Mouse (Mus musculus): ENCODE measurements around the gene Tmeff2.
"Not testable (repeated sequence)": the region's sequence is repeated elsewhere in the genome, so short reads cannot be mapped to it uniquely, and the experiment has no call there.

The Tmeff2 gene

DNA sequence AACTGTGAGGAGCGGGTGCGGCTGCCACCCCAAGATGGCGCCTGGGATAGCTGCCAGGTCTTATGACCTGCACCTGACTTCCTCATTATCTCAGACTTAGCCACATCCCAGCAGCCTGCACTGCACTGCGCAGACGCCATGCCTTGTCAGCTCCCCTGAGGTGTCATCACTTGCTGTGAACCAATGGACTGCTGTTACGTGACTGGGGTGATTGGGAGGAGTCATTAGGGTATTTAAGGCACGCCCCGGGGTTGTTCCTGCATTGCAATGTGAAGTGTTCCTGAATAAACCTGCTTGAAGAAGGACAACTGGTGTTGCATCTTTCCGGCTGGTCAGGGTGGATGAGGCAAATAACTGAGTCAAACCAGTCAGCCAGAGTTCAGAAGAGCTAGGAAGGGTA is at the start of gene Tmeff2:
Gene Tmeff2 (plus strand): TSS at position 262 of the 400 bp plus-strand sequence.
- DNase-seq (ENCODE audit: low spot score), result not testable (repeated sequence)

DNA sequence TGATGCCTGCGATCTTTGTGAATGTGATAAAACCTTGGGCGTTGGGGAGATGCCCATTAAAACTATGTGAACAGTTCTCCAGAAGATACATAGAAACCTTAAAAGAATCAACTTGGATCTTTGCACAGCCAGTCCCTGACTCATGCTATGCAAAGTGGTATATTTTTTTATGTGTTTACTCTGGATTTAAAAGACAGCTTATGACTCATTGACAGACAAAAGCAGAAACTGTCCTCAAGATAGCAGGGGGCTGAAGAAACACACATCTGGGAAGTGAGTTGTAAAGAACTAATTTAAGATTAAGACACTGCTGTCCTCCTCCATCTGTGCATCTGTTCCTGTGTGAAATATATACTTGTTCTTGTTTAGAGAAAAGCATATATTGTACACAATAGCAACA is 38.9 kb upstream of the Tmeff2 start:
- DNase-seq (ENCODE audit: low spot score), result no peak

DNA sequence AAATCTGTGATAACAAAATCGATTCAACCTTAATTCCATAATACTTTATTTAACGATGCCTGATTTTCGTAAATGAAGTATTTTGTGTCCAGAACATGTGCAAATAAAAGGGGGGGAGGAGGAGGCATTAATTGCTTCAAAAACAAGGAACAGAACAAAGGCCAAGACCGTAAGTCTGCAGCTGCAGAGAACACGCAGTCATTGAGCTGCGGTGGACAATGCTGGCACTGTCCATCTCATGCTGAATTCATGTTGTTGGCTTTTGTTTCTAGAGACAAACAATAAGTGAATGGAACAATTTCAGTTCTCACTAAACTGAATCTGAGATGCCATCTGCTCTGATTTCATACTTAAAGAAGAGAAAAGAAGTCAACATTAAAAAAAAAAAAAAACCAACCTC is 2.8 kb upstream of the Tmeff2 start:
- no peak for DNase-seq (ENCODE audit: low spot score)

DNA sequence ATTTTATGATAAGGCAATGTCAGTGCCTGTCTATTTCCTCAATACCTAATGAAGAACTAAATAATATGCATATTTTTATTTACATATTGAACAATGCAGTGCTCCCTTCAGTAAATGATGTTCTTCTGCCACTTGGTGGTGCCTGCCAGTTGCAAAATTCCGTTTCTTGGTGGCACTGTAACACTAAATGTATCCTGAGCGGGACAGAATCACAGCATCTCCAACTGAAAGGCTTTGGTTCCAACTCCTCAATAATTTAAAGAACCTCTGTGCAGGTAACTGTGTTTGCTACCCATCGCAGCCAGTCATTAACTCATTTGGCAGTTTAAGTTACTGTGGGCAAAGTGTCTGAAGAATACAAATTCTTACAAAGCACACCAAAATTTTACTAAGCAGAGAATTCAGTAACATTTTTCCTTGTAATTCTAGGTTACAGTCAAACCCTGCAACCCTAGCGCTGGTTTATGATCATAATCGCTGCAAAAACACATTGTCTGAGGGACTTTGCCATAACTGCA is 24.4 kb downstream of the Tmeff2 start:
- no peak for DNase-seq (ENCODE audit: low spot score)

DNA sequence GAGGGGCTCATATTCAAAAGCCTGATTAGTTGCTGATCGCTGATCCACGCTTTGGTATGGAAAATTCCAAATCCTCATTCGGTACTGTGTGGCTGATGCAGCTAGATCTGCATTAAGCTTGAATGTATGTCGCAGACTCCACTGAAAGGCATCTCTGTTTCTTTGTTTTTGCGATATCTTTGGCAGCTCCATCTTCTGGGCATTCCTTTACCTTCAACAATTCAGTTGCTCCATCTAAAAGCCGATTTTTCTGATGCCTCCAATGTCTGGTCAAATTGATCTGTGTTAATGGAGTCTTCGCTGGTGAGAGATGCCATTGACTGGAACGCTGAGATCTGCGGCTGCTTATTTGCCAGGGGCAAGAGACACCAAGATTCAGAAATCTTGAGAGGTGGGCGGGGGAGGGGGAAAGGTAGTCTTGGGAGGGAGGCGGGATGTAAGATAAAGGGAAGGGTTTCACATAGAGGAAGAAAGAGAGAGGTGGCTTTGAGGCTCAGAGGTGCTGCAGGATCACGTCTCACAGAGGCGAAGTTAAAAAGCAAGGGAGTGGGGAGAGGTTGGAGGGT is 25.0 kb downstream of the Tmeff2 start:
- DNase-seq (ENCODE audit: low spot score), result no peak

DNA sequence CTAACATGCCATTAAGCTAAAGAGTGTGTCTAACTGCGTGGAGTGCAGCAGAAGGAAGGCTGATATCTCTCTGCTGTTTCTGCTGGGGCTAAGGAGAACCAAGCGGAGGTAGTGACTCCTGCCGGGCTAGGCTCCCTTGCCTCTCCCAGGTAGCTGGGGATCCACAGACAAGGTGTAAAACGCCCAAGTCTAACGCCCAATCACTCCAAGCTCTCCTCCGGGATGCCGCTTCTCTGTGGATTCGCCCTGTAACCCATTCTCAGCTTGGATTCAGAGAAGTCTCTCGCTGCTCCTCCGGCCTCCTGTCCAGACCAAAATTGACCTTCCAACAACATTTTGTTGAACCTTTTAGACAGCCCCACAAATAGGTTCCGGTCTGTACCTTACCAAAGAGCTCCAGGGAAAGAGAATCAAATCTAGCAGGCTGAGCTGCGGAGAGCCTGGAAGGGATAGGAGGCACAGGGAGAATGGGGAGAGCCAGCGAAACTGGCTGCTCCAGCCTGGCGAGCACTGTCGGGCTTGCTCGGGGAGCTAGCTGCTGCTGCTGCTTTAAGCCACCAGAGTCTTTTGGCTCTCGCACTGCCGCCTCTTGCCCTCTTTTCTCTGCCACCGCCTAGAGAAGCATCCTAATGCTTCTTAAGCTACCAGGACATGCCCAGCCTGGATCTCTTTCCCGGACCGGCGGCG is 26.1 kb downstream of the Tmeff2 start:
- peak; percentile 2 for DNase-seq (ENCODE audit: low spot score)

DNA sequence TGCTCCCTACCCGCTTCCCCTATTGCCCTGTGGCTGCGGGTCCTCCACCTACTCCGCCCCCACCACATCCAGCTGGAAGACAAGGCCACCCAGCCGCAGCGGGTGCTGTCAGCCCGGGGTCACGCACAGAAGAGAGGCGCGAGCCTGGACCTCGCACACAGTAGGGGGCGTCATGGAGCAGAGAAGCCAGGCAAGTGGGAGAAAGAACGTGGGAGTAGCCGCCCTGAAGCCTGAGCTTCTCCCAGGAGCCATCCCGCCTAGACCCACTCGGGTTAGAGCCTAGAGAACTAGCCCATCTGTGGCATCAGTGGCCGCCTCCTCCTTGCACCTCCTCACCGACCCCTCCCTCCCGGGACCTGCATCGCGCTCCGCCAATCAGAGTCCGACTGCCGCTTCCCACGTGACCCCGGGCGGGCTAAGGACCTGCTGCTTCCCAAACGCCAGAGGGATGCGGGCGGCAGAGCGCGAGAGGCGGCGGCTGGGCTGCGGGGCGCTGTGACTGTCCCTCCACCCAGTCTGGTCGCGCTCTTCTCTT is 26.7 kb downstream of the Tmeff2 start:
- DNase-seq (ENCODE audit: low spot score), result peak; percentile 51

DNA sequence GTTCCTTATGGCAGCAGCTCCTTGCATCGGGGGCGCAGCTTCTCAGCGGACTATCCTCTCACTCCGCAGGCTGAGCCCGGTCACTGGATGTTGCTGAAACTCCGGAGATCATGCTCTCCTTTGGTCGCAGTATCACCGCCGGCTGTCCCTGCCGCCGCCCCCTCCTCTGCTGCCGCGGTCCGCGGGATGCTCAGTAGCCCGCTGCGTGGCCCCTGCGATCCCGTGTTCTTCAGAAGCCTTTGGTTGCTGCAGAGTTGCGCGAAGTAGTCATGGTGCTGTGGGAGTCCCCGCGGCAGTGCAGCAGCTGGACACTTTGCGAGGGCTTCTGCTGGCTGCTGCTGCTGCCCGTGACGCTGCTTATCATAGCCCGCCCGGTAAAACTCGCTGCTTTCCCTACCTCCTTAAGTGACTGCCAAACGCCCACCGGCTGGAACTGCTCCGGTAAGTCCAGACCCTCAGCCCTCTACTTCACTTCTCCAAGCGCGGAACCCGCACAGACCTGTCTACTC is 27.3 kb downstream of the Tmeff2 start:
- peak; percentile 6 for DNase-seq (ENCODE audit: low spot score)

DNA sequence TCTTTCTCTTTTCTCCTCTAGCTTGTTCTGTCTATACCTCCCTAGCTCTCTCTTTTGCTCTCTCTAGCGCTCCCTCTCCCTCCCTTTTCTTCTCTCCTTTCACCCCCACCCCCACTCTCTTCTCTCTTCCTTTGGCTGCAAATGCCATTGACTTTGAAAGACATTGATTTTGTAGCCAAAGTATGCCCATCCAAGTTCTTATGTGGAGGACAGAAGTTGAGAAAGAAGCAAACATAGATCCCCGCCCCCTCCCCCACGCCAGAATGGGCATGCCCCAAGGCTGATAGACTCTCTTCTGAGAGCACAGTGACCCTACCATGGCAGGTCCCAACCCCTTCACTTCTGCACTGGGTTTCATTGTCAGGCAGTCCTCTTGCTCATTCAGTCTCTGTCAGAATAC is 28.3 kb downstream of the Tmeff2 start:
- DNase-seq (ENCODE audit: low spot score), result no peak

DNA sequence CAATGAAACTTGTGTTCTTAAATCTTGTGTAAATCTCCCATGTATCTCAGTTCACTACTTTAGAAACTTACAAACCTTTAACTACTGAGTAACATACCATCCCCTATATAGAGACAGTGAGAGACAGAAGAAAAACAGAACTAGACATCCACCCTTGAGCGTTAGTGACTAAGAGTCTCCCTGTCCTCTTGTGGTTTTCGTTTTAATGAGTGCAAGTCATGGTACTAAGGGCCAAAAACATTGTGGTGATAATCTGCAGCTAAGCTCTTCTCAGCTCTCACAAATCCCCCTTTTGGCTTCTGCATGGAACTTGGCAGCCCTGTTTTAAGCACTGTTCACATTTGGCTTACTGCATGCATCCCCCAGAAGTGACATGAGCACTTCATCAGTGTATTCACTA is 34.6 kb downstream of the Tmeff2 start:
- no peak for DNase-seq (ENCODE audit: low spot score)

DNA sequence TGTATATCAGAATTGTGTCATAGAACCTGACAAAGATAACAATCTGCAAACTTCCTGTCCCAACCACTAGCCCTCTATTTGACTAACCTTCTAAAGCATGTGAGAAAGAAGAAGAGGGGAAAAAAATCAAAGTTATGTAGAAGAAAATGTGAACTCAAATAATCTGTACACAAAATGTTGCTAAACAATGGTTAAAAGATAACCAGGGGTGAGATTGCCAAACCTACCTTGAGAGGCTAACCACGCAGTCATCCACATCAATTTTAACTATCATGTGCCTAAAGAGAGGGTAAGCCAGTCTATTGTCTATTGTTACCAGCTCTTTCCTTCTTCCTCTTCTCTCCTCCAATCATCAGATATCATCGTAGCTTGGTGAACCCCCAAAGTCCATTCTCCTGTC is 35.0 kb downstream of the Tmeff2 start:
- no peak for DNase-seq (ENCODE audit: low spot score)

DNA sequence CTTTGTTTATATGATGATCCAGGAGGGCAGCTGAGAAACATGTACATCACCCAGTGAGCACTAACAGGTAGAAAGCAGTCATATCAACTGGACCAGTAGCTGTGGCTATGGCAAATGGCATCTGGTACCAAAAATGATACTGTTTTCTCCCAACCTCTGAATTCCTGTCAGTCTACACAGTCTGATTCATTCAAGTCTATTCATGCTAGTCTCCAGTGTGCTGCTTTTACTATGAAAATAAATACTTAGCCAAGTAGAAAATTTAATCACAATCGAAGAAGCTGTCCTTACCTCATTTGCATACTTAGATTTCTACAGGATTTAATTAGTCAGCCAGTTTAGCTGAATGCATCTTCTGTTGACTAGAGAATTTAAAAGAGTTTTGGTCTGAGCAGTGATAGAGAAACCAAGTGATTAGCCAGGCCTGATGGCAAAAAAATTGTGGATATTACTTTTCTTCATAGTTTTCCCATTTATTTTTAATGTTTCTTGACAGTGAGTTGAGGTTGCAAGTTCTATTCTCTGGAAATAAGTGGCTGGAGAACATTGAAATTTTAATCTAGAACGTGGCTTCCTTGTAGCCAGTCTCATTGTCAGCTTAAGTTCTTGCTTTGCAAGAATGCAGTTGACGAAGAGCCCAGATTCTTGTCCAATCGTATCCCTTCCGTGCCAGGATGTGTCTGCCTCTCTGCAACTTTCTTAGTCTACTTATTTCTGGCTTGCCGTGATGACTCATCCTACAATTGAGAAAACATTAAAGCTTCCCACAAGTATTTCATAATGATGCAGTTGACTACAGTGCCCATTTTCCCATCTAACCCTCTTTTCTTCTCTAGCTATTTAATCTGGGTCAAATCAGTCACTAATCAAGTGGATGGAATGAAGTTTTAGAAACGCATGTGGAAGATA is 39.9 kb downstream of the Tmeff2 start:
- DNase-seq (ENCODE audit: low spot score), result no peak

DNA sequence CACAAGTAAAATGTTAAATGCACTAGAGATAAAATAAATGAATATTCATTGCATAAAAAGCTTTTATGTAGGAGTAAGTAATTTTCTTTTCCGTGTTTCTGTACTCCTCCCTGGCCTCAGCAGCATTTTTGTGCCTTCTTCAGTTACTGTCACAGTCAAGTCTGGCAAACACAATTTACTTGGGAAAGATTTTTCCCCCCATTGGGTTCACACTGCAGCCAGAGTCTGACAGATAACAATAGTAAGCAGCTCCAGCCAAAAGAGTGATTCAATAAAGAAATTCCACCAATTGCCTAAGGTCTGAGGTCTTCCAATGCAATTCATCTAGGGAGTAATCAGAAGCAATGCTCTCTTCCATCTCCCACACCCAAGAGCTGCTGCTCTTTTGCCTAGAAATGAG is 48.1 kb downstream of the Tmeff2 start:
- no peak for DNase-seq (ENCODE audit: low spot score)

DNA sequence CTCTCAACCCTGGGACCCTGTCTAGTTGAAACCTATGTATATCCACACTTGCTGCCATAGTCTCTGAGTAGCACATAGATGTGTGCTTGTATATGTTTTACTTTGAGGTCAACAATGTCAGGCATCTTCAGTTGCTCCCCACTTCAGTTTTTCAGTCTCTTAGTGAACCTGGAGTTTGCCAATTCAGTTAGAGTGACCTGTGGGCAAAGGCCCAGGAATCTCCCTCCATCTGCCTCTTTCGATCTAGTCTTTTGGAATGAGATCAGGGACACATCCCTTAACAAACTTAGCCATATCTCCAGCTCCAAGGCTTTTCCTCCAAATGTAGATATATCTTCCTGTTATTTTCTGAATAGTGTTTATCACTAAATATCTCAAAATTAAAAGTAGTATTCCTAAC is 58.4 kb downstream of the Tmeff2 start:
- no peak for DNase-seq (ENCODE audit: low spot score)

DNA sequence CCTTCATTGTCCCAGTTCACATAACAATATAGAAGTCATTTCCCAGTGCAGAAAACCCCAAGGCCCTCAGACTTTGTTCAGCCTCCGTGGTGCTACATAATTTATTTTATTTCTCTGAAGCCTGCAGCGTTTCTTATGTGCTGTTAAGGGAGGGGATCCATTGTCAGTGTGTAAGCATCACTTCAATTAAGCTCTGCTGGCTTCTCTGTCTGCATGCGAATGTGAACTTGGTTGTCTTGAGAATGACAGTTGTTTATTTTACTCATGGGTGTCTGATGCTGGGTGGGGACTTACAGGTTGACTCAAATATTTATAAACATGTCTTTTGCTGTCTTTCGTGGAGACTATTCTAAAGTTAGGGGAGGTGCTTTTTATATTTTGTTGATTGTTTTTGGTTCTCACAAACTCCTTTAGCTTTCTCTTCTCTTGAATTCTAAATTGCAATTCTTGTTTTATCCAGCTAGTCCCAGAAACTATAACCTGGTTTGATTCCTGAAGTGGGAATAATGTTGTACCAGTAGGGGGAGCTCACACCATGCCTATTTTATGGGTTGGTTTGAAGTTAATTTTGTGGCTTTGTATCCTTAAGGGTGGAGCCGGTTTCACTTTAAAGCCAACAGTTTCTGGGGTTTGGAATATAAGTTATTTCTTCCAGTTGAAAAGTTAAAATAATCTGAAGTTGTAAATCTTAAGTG is 61.7 kb downstream of the Tmeff2 start:
- peak; percentile 42 for DNase-seq (ENCODE audit: low spot score)

DNA sequence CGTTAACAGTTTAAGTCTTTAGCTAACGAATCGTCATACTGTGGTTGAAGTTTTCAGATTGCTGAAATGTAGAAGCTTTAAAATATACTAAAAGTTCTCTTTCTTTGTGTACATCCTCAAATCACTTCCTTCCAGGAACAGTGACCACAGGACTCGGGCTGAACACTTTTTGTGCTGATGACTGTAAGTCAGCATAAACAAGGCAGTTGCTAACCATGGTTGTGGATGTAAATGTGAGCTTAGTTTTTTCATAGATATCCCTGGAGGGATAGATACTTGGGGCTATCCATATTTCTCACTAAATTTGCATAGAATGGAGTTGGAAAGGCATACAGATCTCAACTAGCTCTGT is 62.2 kb downstream of the Tmeff2 start:
- DNase-seq (ENCODE audit: low spot score), result no peak

DNA sequence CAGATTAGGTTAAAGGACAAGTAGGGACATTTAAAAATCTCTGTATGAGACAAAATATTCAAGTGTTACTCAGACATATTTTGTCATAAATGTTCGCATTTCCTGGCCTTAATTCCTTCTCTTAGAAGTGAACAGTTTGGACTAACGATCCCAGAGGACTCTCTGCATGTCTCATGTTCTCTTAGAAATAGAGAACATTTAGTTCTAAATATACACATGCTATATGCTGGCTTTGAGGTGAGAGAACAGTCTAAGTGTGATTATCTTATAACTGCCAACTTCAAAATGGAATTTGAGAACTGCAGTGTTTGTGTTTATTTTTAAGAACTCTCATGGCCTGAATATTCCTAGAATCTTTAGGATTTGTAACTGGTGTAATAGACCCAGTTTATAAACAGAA is 69.2 kb downstream of the Tmeff2 start:
- DNase-seq (ENCODE audit: low spot score), result no peak

DNA sequence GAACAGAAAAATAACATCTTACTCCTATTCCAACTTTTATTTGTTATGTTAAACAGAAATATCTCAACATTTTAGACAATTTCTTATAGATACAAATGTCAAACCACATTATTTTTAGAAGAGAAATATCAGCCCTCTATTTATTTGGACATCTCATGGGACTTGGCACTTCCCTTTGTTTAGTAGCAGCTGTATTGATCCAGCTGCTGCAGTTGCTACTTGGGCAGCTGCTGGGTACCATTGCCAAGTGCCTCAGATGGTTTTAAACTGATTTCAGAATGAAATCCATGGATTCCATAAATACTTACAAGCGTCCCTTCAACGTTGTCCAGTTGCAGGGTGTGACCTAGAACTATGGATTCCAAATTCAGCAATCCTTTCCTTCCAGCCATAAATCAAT is 70.4 kb downstream of the Tmeff2 start:
- DNase-seq (ENCODE audit: low spot score), result no peak

DNA sequence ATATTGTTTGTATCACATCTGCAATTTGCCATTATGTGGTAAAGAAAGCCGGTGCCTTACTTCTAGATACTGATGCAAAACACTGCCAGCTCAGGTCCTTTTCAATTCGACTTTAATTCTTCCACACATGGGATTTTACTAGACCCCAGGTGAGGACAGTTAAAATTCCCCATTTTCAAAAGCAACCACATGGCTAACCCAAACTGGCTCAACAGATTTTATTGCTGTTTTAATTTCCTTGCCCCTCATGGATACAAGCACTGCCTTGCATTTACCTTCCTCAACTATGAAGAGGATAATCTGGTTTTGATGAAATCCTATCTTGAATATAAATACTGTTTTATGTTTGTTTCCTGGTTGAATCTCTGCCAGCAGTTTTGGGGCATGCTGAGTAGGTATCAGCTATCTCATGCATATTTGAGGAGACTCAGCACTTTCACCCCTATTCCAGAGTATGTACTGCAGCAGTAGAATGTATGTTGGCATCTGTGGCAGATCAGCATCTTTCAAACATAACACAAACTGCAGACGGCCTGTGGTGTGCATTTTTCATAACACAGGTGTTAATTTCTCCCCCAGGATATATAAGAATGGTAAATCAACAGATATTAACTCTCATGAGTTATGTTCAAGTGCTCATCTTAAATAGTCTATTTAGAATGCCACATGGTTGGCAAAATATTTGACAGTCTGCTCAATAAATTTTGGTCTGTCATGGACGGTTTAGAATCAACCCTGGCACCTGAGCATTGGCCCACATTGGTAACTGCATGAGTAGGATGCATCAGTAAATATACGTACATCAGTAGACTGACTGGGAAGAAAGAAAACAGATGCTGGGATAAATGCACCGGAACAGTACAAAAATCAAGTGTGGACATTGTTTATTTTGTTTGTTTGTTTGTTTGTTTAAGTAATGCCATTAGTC is 72.3 kb downstream of the Tmeff2 start:
- DNase-seq (ENCODE audit: low spot score), result no peak

DNA sequence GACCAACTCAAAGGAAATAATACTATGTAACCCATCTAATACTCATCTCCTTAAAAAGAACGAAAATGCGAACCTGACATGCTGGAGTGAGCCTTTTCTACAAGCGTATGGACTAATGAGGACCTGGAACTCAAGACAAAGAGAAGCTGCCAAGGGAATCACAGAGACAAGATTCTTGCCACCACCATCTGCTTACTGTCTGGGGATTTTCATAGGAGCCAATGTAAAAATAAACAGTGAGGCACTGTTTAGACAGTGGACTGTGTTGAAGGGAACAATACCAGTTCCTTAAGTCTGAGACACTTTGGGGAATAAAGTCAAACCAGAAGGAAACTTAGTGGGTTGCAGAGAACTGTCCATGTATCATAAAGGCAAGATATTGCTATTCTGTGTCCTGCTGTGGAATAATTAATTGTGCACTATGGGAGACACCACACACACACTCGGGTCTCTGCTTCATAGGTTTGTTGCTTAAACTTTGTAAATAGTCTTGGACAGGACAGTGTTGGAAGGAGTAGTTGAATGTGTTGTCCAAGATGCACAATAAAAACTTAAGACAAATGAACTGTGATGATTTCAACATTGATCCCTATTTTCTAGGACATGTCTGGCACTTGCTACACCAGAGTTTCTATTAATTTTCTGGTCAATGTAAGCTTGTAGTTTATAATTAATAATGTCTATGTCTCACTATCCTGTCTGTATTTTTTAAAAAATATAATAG is 79.1 kb downstream of the Tmeff2 start:
- DNase-seq (ENCODE audit: low spot score), result no peak
